Mouse (Mus musculus): Measurements from ENCODE around the gene Sertad2.

Sertad2 gene

DNA sequence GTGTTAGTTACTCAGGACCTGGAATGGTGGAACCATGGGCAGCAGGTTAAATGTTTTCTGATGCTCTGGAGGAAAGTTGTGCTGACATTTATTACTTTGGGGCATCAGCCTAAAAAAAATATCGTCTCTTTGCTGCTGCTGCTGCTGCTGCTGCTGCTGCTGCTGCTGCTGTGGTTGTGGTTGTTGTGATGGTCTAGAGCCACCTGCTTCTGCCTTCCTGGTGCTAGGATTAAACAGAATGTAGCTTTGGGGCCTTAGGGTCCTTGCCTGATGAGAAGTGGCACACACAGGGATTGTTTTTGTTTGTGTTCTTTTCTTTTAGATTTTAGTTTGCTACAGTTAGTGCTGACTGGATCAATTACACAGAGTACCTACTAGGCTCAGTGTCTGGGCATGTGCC lies 101.1 kb downstream of the Sertad2 start:
- no peak for DNase-seq (ENCODE audit: low spot score)

GRCm38 (mm10) chr11:20644872-20645271 lies 101.8 kb downstream of the Sertad2 start:
- no peak for DNase-seq (ENCODE audit: low spot score)

GRCm38 (mm10) chr11:20645521-20645920 lies 102.5 kb downstream of the Sertad2 start:
- DNase-seq (ENCODE audit: low spot score), result no peak

DNA sequence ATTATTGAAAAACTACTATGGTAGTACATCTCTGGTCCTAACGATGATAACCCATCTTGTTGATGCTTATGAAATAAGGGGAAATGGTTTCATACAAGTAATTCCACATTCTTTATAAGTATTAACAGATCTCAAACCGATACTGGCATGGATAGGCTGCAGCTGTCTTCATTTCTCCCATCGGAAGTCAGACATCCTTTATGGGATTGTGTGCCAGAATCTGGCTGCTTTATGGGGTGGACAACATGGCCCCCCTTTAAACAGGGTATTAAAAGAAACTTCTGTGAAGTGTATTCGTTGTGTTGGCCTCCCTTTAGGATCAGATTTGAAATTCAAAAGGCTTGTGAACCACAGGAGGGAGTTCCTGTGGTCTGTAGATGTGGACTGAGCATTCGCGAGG lies 103.1 kb downstream of the Sertad2 start:
- no peak for DNase-seq (ENCODE audit: low spot score)

DNA sequence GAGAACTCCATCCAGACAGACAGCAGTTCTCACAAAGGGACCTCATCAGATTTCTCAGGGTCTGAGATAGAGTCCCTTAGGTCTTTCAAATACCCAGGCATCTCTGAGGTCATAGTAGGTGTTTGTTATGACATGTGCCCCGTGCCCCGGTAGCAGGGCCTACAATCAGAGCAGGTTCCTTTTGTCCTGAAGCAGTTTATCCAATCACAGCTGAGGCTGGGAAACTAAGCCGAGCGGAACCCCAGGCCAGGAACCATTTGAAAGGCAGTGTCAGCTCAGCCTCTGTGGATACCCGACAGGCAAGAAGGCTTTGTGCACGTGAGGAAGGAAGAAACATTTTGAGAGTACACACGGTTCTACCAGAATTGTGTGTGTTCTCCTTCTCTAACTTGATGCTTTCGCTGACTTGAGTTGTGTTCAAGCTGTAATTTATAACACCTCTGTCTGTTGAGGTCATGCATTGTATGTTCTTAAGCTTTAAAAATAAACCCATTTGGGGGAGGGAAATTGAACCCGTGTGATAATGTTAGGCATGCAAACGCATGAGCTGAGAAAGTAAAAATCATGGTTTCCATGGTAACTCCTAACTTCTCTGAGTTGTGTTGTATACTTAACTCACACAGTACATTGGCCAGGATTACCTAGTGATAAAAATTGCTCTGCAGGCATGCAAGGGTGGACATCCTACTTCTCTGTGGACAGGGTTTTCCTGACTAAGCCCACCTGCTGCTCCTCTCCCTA lies 104.1 kb downstream of the Sertad2 start:
- DNase-seq (ENCODE audit: low spot score), result no peak

DNA sequence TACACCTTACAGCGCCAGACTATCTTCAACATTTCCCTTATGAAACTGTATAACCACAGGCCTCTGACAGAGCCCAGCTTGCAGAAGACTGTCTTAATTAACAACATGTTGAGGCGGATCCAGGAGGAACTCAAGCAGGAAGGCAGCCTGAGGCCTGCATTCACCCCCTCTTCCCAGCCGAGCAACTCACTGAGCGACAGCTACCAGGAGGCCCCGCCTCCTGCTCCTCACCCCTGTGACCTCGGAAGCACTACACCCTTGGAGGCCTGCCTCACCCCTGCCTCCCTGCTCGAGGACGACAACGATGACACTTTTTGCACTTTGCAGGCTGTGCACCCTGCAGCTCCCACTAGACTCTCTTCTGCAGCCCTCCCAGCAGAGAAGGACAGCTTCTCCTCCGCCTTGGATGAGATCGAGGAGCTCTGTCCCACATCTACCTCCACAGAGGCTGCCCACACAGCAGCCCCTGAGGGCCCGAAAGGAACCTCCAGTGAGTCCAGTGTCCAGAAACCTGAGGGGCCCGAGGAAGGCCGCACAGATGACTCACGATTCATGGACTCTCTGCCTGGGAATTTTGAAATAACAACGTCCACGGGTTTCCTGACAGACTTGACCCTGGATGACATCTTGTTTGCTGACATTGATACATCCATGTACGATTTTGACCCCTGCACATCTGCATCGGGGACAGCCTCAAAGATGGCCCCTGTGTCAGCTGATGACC lies 105.0 kb downstream of the Sertad2 start:
- DNase-seq (ENCODE audit: low spot score), result no peak

- DNase-seq (ENCODE audit: low spot score), result no peak
Measured at GRCm38 (mm10) chr11:20649477-20649876, 106.4 kb downstream of the Sertad2 start.

- DNase-seq (ENCODE audit: low spot score), result no peak
Measured at GRCm38 (mm10) chr11:20650006-20650639, 107.1 kb downstream of the Sertad2 start.

DNA sequence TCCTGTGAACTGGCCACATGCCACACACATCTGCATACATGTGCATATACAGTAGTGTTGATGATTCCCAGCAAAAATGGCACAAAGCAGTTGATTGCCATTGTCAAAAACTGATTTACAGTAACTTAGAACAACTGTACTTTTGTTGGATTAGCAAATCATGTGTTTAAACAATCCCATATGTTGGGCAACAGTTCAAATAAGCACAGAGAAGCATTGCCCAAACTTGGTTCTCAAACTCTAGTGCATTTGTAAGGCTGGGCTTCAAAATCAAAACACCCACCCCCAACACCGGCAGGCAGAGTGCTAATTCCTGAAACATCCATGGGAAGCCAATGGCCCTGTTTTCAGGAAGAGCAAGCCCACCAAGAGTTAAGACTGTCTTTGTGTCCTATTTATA lies 108.1 kb downstream of the Sertad2 start:
- DNase-seq (ENCODE audit: low spot score), result no peak

- DNase-seq (ENCODE audit: low spot score), result no peak
Measured at GRCm38 (mm10) chr11:20655795-20656710, 113.0 kb downstream of the Sertad2 start.

DNA sequence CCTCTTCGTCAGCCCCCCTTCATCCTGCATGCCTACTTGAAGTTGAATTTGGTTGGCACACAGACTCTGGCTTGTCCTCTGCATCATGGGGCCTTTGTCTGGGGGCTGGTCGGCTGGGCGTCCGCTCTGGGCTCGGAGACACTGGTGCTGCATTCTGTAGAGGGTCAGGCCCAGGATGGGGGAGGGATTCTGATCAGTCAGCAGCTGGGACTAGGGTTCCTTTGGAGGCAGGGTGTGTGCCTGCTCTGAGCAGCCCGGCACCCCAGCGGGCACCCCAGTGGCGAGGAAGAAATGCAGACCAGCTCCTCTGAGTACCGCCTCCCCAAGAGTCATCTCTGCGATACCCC lies 113.6 kb downstream of the Sertad2 start:
- no peak for DNase-seq (ENCODE audit: low spot score)

GRCm38 (mm10) chr11:20659094-20659493 lies 116.0 kb downstream of the Sertad2 start:
- no peak for DNase-seq (ENCODE audit: low spot score)

- no peak for DNase-seq (ENCODE audit: low spot score)
Measured at GRCm38 (mm10) chr11:20660111-20661097, 117.4 kb downstream of the Sertad2 start.

- DNase-seq (ENCODE audit: low spot score), result no peak
Measured at GRCm38 (mm10) chr11:20661652-20662051, 118.6 kb downstream of the Sertad2 start.

DNA sequence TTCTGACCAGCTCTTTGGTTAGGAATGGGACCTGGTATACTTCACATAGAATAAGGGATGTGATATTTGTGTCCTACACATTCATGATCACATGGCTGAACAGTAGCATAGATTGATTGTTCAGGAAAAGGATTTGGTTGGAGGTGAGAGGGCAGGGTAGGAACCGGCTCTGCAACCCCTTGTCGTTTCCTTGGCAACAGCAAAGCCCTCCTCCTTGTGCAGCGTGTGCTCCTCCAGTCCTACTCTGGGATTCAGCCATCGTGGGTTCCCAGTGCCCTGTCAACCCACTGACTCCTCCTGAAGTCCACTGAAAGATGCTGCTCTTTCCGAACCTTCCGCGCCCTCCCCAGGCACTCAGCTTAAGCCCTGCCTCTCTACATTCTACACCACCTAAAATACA lies 119.8 kb downstream of the Sertad2 start:
- DNase-seq (ENCODE audit: low spot score), result no peak

GRCm38 (mm10) chr11:20663580-20664198 lies 120.6 kb downstream of the Sertad2 start:
- no peak for DNase-seq (ENCODE audit: low spot score)

DNA sequence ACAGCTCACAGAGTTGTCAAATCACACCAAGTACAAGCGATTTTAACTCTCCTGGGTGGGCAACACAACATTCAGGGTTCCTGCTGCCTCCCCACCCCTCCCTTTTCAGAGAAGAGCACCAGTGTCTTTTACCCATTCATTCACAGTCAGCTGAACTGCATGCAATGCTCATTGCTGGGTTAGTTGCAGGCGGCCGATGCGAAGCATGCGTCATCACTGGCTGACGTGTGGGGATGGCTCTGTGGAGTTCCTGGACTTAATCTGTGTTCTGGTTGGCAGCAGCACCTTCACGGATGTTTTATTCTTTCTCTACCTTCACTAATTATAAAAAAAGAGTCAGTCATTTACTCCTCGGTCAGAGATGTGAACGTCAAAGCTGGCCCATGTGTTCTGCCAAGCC lies 121.8 kb downstream of the Sertad2 start:
- DNase-seq (ENCODE audit: low spot score), result no peak

GRCm38 (mm10) chr11:20671789-20672392 lies 128.8 kb downstream of the Sertad2 start:
- no peak for DNase-seq (ENCODE audit: low spot score)

DNA sequence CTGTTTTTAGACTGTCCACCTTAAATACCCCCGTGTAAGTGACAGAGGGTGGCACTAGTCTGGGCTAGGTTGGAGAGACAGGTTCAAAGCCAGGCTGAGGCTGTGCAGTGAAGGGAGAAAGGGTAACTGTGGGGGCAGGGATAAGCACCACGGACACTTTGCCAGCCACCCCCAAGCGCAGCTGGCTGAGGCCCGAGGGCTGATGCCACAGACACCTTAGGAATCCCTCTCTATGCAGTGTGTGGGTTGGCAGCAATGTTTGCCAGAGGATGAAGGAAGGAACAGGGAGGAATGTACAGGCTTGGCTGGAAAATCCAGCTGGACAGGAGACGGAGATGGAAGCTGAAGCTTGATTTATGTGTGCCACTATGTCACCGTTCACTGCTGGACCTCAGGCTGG lies 129.5 kb downstream of the Sertad2 start:
- DNase-seq (ENCODE audit: low spot score), result no peak

DNA sequence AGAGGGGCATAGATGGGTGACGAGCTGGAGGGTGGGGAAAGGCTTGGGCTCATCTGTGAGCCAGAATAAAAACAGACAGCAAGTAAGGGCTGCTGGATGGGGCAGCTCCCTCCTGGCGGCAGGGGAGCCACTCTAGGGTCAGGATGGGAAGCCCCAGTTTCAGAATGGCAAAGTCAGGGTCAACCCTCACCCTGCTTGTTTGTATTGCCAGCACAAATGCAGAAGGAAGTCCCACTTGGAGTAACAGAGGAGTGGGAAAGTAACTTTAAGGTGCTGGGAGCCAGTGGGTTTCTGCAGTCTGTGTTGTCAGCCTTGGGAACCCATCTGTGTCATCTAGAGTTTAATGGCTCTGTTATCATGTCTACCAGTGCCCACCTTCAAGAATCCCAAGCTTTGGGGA lies 136.3 kb downstream of the Sertad2 start:
- no peak for DNase-seq (ENCODE audit: low spot score)

All from urinary bladder, postnatal 25 days (tissue).